Mouse (Mus musculus) lung, postnatal 0 days (tissue): ENCODE measurements around the gene Sgsm2. TPM values are rescaled to one million over a fixed set of nuclear protein-coding genes. Genes with fewer than 3 reads are reported as not detected.

Experiments
- ATAC-seq: fragments of 200-750 bp; cut with Nextera tagmentation; 2 replicates; pipeline ENCODE4 v1.8.0; 2017; ENCODE audit warnings: moderate library complexity
- DNase-seq: peaks from one replicate; pipeline ENCODE4 v3.0.0-alpha.2; 2016; ENCODE audit warnings: low spot score
- H3K27ac ChIP-seq: fragments of 300-500 bp; sonication (generic); 2 replicates; pipeline ENCODE4 v1.5.1; 2014; ENCODE audit warnings: antibody characterized with exemption, mild to moderate bottlenecking, low read length, mixed read lengths
- H3K27me3 ChIP-seq: fragments of 300-500 bp; sonication (generic); replicated peaks from 2 replicates; pipeline ENCODE4 v1.6.1; 2014; ENCODE audit warnings: low read length, mixed read lengths; ENCODE audit not compliant: insufficient read depth
- H3K36me3 ChIP-seq: fragments of 300-500 bp; sonication (generic); 2 replicates; pipeline ENCODE4 v1.6.1; 2014; ENCODE audit warnings: low read length, mixed read lengths; ENCODE audit not compliant: insufficient read depth
- H3K4me1 ChIP-seq: fragments of 300-500 bp; sonication (generic); 2 replicates; pipeline ENCODE4 v1.6.1; 2014; ENCODE audit warnings: antibody characterized with exemption, low read depth, low read length, mixed read lengths; ENCODE audit not compliant: insufficient read depth
- H3K4me2 ChIP-seq: fragments of 300-500 bp; sonication (generic); replicated peaks from 2 replicates; pipeline ENCODE4 v1.6.1; 2014; ENCODE audit warnings: low read depth, mild to moderate bottlenecking, low read length, moderate library complexity, mixed read lengths
- H3K4me3 ChIP-seq: fragments of 300-500 bp; sonication (generic); 2 replicates; pipeline ENCODE4 v1.5.1; 2014; ENCODE audit warnings: low read depth, low read length
- H3K9ac ChIP-seq: fragments of 300-500 bp; sonication (generic); replicated peaks from 2 replicates; pipeline ENCODE4 v1.6.1; 2014; ENCODE audit warnings: low read depth, mild to moderate bottlenecking
- H3K9me3 ChIP-seq: fragments of 300-500 bp; sonication (generic); 2 replicates; pipeline ENCODE4 v1.6.1; 2016; ENCODE audit warnings: low read length, mixed read lengths
- CTCF ChIP-seq: IDR thresholded peaks from 2 replicates; pipeline ENCODE4 v1.5.1; 2016; ENCODE audit warnings: antibody characterized with exemption, mild to moderate bottlenecking
- EP300 ChIP-seq: IDR thresholded peaks from 2 replicates; pipeline ENCODE4 v1.6.1; 2016; ENCODE audit warnings: antibody characterized with exemption, mild to moderate bottlenecking, control low read depth
- WGBS: fragments of 180-500 bp; shearing (Covaris S2); extraction: QIAGEN DNeasy Blood & Tissue Kit; methylation state at CpG from one replicate; pipeline ENCODE4 v1.1.7; 2014; 5-methylcytosine and 5-hydroxymethylcytosine counted together
- polyA plus RNA-seq: library from polyadenylated mRNA; unstranded; fragments of >200 nt; fragmentation: Nextera tagmentation; extraction: Ambion mirVana; gene quantifications from 2 replicates; pipeline ENCODE4 v1.2.1, GENCODE M21; 2015

The Sgsm2 gene
- polyA plus RNA-seq, 1 experiment from 2014 or later, result 2.5 TPM

DNA sequence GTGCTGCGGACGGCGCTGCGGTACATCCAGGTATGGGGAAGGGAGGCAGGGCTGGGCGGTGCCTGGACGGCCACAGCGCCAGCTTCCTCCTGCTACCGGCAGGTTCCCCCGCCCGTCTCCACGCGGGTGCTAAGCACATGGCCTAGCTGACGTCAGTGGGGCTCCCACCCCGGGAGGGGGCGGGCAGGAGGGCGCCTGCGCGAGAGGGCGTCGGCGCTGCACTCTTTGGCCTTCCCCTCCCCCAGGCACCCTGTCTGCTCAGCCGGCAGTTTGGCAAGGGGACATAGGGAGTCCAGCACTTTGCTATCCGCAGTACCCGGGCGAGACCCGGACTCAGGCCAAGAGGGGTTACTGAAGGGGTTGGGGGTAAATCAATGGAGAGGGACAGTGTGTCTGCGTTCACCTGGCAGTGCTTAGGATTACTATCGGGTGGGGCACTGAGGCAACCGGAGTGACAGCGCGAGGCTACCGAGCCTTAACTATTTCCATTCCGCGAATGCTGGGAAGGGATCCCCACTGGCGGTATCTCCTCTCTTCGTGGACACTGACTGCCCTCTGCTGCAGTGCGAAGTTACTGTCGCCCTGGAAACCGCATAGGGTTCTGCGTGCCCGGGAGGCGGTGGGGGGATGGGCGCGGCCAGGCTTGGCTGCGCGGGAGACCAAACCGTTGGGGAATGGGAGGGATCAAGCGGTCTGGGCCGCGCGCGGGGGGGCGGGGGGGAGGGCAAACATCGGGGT lies 59.0 kb downstream of the Sgsm2 start:
- peak; percentile 47 for TF ChIP-seq CTCF
- TF ChIP-seq EP300, result no peak
- WGBS, result 3% methylated on average over 47 of the region's 54 CpGs
- no peaks in the 10 kb centered on the region for H3K9me3 ChIP-seq
- H3K36me3 ChIP-seq, result peaks cover 12% of the 10 kb centered on the region; the same call in 1 of the 2 replicates
- no peaks in the 10 kb centered on the region for H3K27me3 ChIP-seq
- H3K4me3 ChIP-seq, result peak overlapping the region; percentile 46
- H3K27ac ChIP-seq, result peak overlapping the region; percentile 98
- peak overlapping the region; percentile 21 for H3K9ac ChIP-seq
- peaks cover 27% of the 10 kb centered on the region; the same call in 1 of the 2 replicates for H3K4me1 ChIP-seq
- peak overlapping the region; percentile 74 for H3K4me2 ChIP-seq
- DNase-seq (peak; percentile 98), ATAC-seq (peak; percentile 83)

DNA sequence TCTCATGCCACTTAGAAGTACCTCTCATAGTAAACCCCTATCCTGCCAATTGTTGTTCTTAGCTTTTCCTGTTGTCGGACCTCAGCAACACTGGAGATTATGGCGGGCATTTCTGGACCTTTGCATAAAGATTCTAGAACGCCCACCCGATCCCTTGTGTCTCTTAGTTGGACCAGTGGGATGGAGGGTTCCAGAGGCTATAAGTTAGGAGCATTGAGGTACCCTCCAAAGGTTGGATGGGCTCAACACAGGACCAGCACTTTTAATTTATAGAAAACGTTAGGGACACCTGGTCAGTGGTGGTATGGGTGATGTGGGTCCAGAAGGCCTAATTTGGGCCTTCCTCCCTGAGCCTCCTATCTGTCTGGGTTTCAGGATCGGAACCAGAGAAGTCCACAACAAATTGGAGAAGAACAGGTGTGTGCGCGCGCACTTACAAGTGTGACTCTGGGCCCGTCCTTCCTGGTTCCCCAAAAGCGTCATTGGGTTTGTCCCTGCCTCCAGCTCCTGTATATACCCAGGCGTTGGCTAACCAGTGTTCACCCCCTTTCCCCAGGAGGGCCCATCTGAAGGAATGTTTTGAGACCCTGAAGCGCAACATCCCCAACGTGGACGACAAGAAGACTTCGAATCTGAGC lies 59.7 kb downstream of the Sgsm2 start:
- Histone ChIP-seq H3K27me3 (no peaks in the 10 kb centered on the region), H3K27ac (peak overlapping the region; percentile 98), H3K4me3 (peak overlapping the region; percentile 46), H3K9me3 (no peaks in the 10 kb centered on the region), H3K9ac (peak overlapping the region; percentile 13; the same call in 1 of the 2 replicates), H3K36me3 (0 out of 2 replicates have a peak, but pooled peaks cover 5% of the 10 kb centered on the region), H3K4me2 (peak overlapping the region; percentile 74), H3K4me1 (peaks cover 29% of the 10 kb centered on the region; the same call in 1 of the 2 replicates)
- DNase-seq (no peak), ATAC-seq (no peak)
- TF ChIP-seq EP300 (no peak), CTCF (no peak)
- WGBS, result 46% methylated on average over 16 of the region's 16 CpGs

DNA sequence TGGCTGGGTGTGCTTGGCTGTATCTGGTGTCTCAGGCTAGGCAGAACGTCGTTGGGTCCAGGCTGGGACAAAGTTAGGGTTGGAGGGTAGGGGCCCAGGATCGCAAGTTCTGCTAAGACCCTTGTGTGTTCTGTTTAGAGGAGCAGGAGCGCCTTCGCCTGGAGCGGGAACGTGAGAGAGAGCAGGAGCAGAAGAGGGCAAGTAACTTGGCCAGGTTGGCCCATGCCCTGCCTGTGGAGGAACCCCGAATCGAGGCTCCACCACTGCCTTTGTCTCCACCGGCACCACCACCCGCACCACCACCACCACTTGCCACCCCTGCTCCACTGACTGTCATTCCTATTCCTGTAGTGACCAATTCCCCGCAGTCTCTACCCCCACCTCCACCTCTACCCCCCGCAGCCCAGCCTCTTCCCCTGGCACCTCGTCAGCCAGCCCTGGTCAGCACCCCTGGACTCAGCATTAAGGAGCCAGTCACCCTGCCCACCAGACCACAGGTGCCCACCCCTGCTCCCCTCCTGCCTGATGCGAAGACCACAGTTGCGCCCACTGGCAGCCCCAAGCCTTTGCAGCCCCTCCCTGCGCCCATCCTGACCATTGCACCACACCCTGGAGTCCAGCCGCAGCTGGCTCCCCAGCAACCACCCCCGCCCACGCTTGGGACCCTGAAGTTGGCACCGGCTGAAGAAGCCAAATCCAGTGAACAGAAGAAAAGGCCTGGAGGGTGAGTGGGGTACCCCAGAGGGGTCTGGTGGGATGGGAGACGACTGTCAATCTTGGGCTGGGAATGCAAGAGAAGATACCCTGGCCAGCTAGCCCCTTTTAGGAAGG lies 60.4 kb downstream of the Sgsm2 start:
- Histone ChIP-seq H3K4me3 (no peak overlapping the region), H3K4me1 (peaks cover 29% of the 10 kb centered on the region; the same call in 1 of the 2 replicates), H3K27ac (no peak overlapping the region), H3K9me3 (no peaks in the 10 kb centered on the region), H3K27me3 (no peaks in the 10 kb centered on the region), H3K9ac (no peak overlapping the region), H3K36me3 (no peaks in the 10 kb centered on the region), H3K4me2 (no peak overlapping the region)
- no peak for DNase-seq
- 88% methylated on average over 21 of the region's 22 CpGs for WGBS
- no peak for ATAC-seq
- TF ChIP-seq EP300 (no peak), CTCF (no peak)

DNA sequence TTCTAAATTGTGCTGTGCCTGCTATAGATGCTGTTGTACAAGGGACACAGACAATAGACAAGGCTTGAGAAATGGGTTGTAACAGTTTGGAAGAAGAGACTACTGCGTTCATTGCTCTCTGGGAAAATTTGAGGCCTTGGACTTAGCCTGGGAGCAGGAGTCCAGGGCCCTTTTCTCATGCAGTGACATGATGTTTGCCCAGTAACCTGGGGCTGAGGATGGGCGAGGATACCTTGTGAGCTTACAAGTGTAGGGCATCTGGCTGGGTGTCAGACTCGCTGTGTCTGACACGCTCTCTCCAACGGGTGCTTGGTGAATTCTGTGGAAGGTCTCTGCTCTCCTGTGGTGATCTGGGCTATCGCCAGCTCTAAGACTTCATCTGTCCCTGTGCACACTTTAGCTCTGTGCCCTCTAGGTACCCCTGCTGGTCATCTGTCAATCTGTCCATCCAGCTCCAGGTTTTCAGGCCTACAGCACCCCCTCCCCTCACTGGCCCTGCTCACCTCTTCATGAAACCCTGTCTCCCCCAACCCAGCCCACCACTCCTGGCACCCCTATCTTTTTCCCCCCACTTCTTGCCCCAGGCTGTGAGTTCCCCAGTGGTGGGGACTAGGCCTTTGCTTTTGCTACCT lies 61.2 kb downstream of the Sgsm2 start:
- 90% methylated on average over 6 of the region's 6 CpGs for WGBS
- no peak for ATAC-seq
- H3K4me1 ChIP-seq, result peaks cover 29% of the 10 kb centered on the region; the same call in 1 of the 2 replicates
- H3K9me3 ChIP-seq, result no peaks in the 10 kb centered on the region
- no peak overlapping the region for H3K9ac ChIP-seq
- H3K27me3 ChIP-seq, result no peaks in the 10 kb centered on the region
- no peak overlapping the region for H3K27ac ChIP-seq
- no peak for DNase-seq
- H3K36me3 ChIP-seq, result no peaks in the 10 kb centered on the region
- H3K4me3 ChIP-seq, result no peak overlapping the region
- no peak for TF ChIP-seq CTCF
- TF ChIP-seq EP300, result no peak
- H3K4me2 ChIP-seq, result no peak overlapping the region

DNA sequence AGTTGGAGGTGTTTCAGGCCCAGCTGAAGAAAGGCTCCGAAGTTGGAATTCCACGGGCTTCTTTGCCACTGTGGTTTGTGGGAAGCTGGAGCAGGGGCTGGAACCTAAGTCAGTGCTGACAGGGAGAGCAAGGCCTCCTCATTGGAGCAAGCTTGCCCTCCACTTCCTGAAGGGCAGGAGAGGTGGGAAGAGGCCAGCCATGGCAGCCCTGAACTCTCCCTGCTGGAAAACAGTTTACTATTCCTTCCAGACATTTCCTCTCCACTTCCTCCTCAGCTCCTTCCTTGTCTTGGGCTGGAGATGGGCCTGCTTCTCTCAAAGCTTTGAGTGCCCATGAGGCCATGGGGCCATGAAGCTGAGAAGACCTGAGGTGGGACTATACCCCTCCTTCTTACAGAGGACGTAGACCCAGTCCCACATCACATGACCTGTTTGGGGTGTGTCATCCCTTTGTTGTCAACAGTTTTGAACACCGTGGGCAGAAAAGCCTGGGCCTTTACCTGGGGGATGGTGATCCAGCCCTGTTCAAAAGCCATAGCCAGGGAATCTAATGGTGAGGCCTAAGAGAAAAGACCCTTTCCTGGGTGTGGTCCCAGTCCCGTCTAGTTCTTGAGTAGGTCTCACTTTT lies 62.1 kb downstream of the Sgsm2 start:
- peaks cover 29% of the 10 kb centered on the region; the same call in 1 of the 2 replicates for H3K4me1 ChIP-seq
- DNase-seq (peak; percentile 27), ATAC-seq (no peak)
- no peaks in the 10 kb centered on the region for H3K27me3 ChIP-seq
- H3K4me2 ChIP-seq, result no peak overlapping the region
- H3K9ac ChIP-seq, result 0 out of 2 replicates have a peak overlapping the region, but pooled peaks have one; percentile 0
- peak overlapping the region; percentile 67 for H3K27ac ChIP-seq
- no peak for TF ChIP-seq EP300
- TF ChIP-seq CTCF, result no peak
- H3K4me3 ChIP-seq, result no peak overlapping the region
- 35% methylated on average over 5 of the region's 5 CpGs for WGBS
- H3K36me3 ChIP-seq, result no peaks in the 10 kb centered on the region
- no peaks in the 10 kb centered on the region for H3K9me3 ChIP-seq
